Mouse (Mus musculus): ENCODE results near the gene Fut2.

- TF ChIP-seq POLR2A (IDR thresholded peaks at IDR 0.05; ENCODE audit: low read depth, low read length): no peak
- TF ChIP-seq CTCF (IDR thresholded peaks at IDR 0.05; ENCODE audit: extremely low read depth, insufficient read depth, insufficient read length, insufficient replicate concordance): no peak
These were observed 13.9 kb upstream of the Fut2 start for GRCm38 (mm10) chr7:45679966-45680621.

Measured in spleen, adult 2 months (tissue).